Mouse (Mus musculus) liver, embryonic 15.5 days (tissue): Measurements from ENCODE around the gene Cdc6. TPM values are rescaled to one million over a fixed set of nuclear protein-coding genes. Genes with fewer than 3 reads are reported as not detected.

Experiments used
- ATAC-seq: fragments of 200-750 bp; cut with Nextera tagmentation; 2 replicates; pipeline ENCODE4 v1.8.0; 2017; ENCODE audit warnings: moderate number of reproducible peaks, mild to moderate bottlenecking, moderate library complexity; ENCODE audit not compliant: insufficient read depth
- H3K27ac ChIP-seq: fragments of 300-500 bp; sonication (generic); replicated peaks from 2 replicates; pipeline ENCODE4 v1.5.1; 2015; ENCODE audit warnings: mild to moderate bottlenecking, inconsistent platforms
- H3K27me3 ChIP-seq: fragments of 300-500 bp; sonication (generic); 2 replicates; pipeline ENCODE4 v1.6.1; 2015; ENCODE audit warnings: mild to moderate bottlenecking, inconsistent platforms
- H3K36me3 ChIP-seq: fragments of 300-500 bp; sonication (generic); replicated peaks from 2 replicates; pipeline ENCODE4 v1.6.1; 2015; ENCODE audit warnings: moderate library complexity, mild to moderate bottlenecking, inconsistent platforms
- H3K4me1 ChIP-seq: fragments of 300-500 bp; sonication (generic); replicated peaks from 2 replicates; pipeline ENCODE4 v1.6.1; 2015; ENCODE audit warnings: inconsistent platforms
- H3K4me2 ChIP-seq: fragments of 300-500 bp; sonication (generic); 2 replicates; pipeline ENCODE4 v1.6.1; 2015; ENCODE audit warnings: moderate library complexity, mild to moderate bottlenecking, inconsistent platforms
- H3K4me3 ChIP-seq: fragments of 300-500 bp; sonication (generic); replicated peaks from 2 replicates; pipeline ENCODE4 v1.5.1; 2015; ENCODE audit warnings: mild to moderate bottlenecking, inconsistent platforms
- H3K9ac ChIP-seq: fragments of 300-500 bp; sonication (generic); 2 replicates; pipeline ENCODE4 v1.6.1; 2015; ENCODE audit warnings: moderate library complexity, mild to moderate bottlenecking, inconsistent platforms
- H3K9me3 ChIP-seq: fragments of 300-500 bp; sonication (generic); replicated peaks from 2 replicates; pipeline ENCODE4 v1.6.1; 2016; ENCODE audit warnings: inconsistent platforms
- WGBS: fragments of 180-500 bp; shearing (Covaris S2); methylation state at CpG from one replicate; pipeline ENCODE4 v1.1.7; 2015; ENCODE audit warnings: mixed read lengths; ENCODE audit not compliant: insufficient replicate concordance; 5-methylcytosine and 5-hydroxymethylcytosine counted together
- polyA plus RNA-seq: library from polyadenylated mRNA; unstranded; fragments of >200 nt; fragmentation: Nextera tagmentation; extraction: Ambion mirVana; gene quantifications from 2 replicates; pipeline ENCODE4 v1.2.1, GENCODE M21; 2015

Gene Cdc6
- polyA plus RNA-seq: 54.6 and 58.0 TPM in 2 replicates

GRCm38 (mm10) chr11:98907437-98908173, at the start of gene Cdc6:
Gene Cdc6, plus strand, starts transcription at chr11:98907801.
- H3K27me3 ChIP-seq: no peaks in the 10 kb centered on the region
- H3K9me3 ChIP-seq: no peaks in the 10 kb centered on the region
- WGBS: under 1% methylated on average over 49 of the region's 49 CpGs
- peak within 1 kb of the TSS; percentile 93 for H3K27ac ChIP-seq
- H3K9ac ChIP-seq: peak within 1 kb of the TSS; percentile 82
- peak within 1 kb of the TSS; percentile 83 for H3K4me3 ChIP-seq
- peak within 1 kb of the TSS; percentile 93 for H3K4me2 ChIP-seq
- peak; percentile 84 for ATAC-seq
- H3K4me1 ChIP-seq: peaks cover 86% of the 10 kb centered on the region
- peaks cover 41% of the 10 kb centered on the region for H3K36me3 ChIP-seq

DNA sequence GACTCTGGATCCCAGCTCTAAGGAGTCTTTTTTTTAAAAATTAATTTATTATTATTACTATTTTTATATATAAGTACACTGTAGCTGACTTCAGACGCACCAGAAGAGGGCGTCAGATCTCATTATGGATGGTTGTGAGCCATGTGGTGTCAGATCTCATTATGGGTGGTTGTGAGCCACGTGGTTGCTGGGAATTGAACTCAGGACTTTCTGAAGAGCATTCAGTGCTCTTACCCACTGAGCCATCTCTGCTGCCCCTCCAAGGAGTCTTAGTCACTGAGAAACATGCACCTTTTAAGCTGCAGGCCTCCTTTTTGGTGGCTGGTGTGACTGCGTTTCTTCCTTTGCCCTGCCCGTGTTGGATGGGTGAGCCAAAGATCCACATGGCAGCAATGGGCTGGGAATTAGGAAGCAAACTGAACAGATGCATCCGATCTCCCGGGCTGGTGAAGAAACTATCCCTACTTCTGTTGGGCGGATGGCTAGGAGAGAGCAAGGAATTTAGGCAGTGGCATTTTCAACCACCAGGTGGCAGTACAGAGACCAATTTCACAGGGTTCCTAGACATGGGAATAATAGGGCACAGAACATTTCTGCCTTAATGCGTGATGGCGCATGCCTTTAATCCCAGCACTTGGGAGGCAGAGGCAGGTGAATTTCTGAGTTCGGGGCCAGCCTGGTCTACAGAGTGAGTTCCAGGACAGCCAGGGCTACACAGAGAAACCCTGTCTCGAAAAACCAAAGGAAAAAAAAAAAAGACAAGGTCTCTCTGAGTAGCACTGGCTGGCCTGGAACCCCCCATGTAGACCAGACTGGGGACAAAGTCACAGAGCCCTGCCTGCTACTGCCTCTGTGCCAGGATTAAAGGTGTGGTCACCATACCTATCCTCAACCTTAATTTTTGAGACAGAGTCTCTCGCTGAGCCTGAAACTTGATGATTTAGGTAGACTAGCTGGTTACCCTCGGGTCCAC, 48.6 kb upstream of the Cdc6 start:
- Histone ChIP-seq H3K4me1 (peaks cover 19% of the 10 kb centered on the region), H3K4me2 (peak overlapping the region; percentile 47), H3K4me3 (0 out of 2 replicates have a peak overlapping the region, but pooled peaks have one; percentile 4), H3K27me3 (0 out of 2 replicates have a peak, but pooled peaks cover 4% of the 10 kb centered on the region), H3K9ac (no peak overlapping the region), H3K27ac (no peak overlapping the region; the same call in 1 of the 2 replicates), H3K9me3 (no peaks in the 10 kb centered on the region), H3K36me3 (no peaks in the 10 kb centered on the region)
- ATAC-seq: peak; percentile 51
- WGBS: 26% methylated on average over 14 of the region's 14 CpGs

DNA sequence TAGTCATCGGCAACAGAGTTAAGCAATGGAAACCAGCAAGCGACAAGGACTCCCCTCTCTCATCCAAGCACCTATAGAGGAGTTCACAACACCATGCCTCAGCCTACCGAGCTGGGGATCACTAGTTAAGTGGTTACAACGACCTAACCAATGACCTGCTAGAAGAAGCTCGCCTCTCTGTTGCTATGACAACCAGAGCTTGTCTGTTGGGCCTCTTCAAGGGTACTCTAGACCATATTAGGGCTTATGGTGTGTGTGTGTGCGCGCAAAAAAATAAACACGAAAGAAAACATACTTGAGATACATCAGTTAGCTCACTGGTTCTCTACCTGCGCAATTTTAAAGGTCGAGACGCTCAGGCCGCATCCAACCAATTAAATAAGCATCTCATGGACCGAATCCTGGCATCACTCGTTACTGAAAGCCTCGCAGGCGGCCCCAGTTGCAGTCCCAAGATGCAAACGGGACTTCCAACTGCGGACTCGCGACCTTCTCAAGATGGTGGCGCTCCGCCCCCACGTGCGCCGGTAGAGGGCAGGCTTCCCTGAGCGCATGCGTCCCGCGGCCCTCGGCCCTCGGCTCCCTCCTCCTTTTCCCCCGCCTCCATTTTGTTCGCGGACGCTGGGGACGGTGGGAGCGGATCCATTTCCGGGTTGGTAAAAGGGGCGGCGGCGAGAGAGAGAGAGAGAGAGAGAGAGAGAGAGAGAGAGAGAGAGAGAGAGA, 44.4 kb upstream of the Cdc6 start, which contains the start of gene Wipf2:
Gene Wipf2, plus strand, starts transcription at position 611 of the 723 bp plus-strand sequence.
- Histone ChIP-seq H3K36me3 (peaks cover 19% of the 10 kb centered on the region), H3K27ac (peak within 1 kb of the TSS; percentile 78), H3K4me3 (peak within 1 kb of the TSS; percentile 87), H3K4me2 (peak within 1 kb of the TSS; percentile 78), H3K4me1 (peaks cover 30% of the 10 kb centered on the region), H3K9me3 (no peaks in the 10 kb centered on the region), H3K27me3 (0 out of 2 replicates have a peak, but pooled peaks cover 4% of the 10 kb centered on the region), H3K9ac (peak within 1 kb of the TSS; percentile 87)
- peak; percentile 87 for ATAC-seq
- 7% methylated on average over 38 of the region's 41 CpGs for WGBS

DNA sequence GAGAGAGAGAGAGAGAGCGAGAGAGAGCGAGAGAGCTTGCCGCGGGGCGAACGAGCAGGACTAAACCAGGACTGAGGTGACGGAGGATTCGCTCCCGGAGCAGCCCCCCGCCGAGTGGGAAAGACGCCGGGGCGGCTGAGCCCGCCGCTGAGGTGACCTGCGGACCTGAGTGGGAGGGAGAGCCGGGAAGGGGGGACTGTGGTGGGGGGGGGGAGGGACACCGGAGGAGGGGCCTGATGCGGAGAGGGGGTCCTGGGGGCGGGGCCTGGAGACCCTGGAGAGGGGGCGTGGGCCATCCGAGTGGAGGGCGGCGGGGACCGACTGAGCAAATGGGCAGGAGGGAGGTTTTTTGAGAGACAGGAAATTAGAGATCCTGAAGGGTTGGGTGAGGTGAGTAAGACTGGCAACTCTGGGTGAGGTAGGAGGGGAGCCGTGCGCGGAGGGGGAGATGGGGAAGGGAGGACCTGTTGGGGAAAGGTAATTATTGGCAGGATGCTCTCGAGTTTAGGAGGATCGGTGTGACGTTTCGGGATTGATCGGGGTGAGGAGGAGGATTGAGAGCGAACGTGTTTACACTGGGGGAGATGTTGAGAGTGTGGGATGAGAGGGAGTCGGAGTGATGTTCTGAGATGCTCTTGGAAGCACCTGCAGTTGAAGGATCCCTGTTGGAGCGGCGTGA, 43.7 kb upstream of the Cdc6 start:
- Histone ChIP-seq H3K27me3 (0 out of 2 replicates have a peak, but pooled peaks cover 4% of the 10 kb centered on the region), H3K4me3 (peak overlapping the region; percentile 87), H3K4me1 (peaks cover 27% of the 10 kb centered on the region), H3K4me2 (peak overlapping the region; percentile 78), H3K9me3 (no peaks in the 10 kb centered on the region), H3K9ac (peak overlapping the region; percentile 87), H3K36me3 (peaks cover 26% of the 10 kb centered on the region), H3K27ac (peak overlapping the region; percentile 78)
- under 1% methylated on average over 39 of the region's 39 CpGs for WGBS
- ATAC-seq: peak; percentile 55

- 87% methylated on average over 12 of the region's 12 CpGs for WGBS
- no peak for ATAC-seq
- H3K4me3 ChIP-seq: no peak overlapping the region
Observed at GRCm38 (mm10) chr11:98867293-98867692, 40.3 kb upstream of the Cdc6 start.

DNA sequence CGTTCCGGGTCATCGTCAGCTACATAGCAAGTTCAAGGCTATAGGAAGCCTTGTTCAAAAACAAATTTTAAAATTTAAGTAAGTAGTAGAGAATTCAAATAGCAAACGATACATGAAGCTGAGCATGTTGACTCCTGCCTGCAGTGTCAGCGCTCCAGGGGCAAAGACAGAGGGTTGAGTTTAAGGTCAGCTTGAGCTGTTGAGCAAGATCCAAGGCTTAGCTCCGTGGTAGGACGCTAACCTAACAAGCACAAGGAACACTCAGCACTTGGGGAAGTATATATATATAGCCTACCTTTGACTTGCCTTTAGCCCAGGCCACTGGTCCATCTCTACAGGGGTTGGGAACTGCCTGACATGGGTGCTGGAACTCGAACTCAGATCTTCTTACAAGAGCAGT, 37.7 kb upstream of the Cdc6 start:
- Histone ChIP-seq H3K9ac (no peak overlapping the region), H3K27ac (no peak overlapping the region), H3K27me3 (no peaks in the 10 kb centered on the region), H3K9me3 (no peaks in the 10 kb centered on the region), H3K4me3 (no peak overlapping the region), H3K4me2 (no peak overlapping the region), H3K36me3 (peaks cover 56% of the 10 kb centered on the region), H3K4me1 (peaks cover 14% of the 10 kb centered on the region)
- no peak for ATAC-seq
- WGBS: 80% methylated on average over 8 of the region's 8 CpGs

More at GRCm38 (mm10) chr11:98867293-98867692, 40.3 kb upstream of the Cdc6 start:
- Histone ChIP-seq H3K9me3 (no peaks in the 10 kb centered on the region), H3K36me3 (peaks cover 49% of the 10 kb centered on the region), H3K9ac (no peak overlapping the region), H3K4me1 (peaks cover 22% of the 10 kb centered on the region), H3K27ac (no peak overlapping the region), H3K27me3 (no peaks in the 10 kb centered on the region), H3K4me2 (no peak overlapping the region)

DNA sequence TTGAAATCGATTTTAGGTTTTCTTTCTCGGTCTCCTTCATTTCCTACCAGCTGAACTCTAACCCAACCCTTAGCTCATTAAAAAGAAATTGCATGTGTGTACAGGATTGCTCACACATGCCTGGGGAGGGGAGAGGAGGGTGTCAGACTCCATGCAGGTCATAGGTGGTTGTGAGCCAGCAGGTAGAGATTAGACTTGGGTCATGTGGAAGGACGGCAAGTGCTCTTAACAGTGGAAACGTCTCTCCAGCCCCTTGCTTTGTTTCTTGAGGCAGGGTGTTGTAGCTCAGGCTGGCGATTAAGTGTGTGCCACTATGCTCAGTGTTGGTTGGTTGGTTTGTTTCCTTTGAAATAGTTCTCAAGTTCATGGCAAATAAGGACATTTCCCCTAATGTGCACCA, 36.8 kb upstream of the Cdc6 start:
- H3K4me2 ChIP-seq: no peak overlapping the region
- H3K27ac ChIP-seq: no peak overlapping the region
- H3K36me3 ChIP-seq: peaks cover 56% of the 10 kb centered on the region
- no peak overlapping the region for H3K9ac ChIP-seq
- no peak for ATAC-seq
- no peaks in the 10 kb centered on the region for H3K9me3 ChIP-seq
- H3K27me3 ChIP-seq: no peaks in the 10 kb centered on the region
- WGBS: 70% methylated on average over 5 of the region's 5 CpGs
- H3K4me3 ChIP-seq: no peak overlapping the region
- peaks cover 19% of the 10 kb centered on the region for H3K4me1 ChIP-seq

DNA sequence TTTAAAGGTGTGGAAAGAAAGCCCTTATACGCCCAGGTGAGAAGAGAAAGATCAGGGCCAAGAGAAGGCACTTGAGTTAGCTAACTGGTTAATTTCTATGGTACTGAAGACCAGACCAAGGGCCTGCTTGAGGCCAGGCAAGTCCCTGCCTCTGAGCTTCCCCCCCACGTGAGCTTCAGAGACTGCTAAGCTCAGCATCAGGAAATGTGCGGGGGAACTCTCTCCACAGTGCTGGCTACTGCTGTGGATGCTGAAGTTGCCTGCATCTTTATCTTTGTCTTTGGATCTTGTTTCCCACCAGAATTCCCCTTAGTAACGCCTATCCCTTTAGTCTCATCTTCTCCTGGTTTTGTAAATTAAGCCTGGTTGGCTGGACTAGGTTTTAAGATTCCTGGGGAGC, 36.2 kb upstream of the Cdc6 start:
- Histone ChIP-seq H3K27ac (no peak overlapping the region), H3K4me1 (peaks cover 19% of the 10 kb centered on the region), H3K36me3 (peaks cover 55% of the 10 kb centered on the region), H3K9me3 (no peaks in the 10 kb centered on the region), H3K27me3 (no peaks in the 10 kb centered on the region), H3K4me3 (no peak overlapping the region), H3K4me2 (no peak overlapping the region), H3K9ac (no peak overlapping the region)
- 66% methylated on average over 4 of the region's 4 CpGs for WGBS
- no peak for ATAC-seq

DNA sequence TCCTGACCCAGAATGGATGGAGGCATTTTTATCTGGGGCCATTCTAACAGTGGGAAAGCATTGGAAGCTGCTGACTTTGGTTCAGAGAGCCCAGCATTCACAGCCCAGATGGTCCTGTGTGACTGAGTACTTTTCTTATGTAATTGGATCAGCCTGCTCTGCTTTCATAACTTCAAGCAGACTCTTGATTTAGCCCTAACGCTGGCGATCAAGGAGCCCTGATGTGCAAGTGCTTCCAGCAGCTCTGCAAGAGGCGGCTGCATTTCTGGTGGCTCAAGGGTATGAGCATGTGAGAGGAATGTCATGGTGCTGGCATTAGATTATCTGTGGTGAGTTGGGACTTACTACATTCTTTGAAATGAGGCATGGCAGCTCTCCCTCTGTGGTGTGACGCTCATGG, 35.6 kb upstream of the Cdc6 start:
- peaks cover 48% of the 10 kb centered on the region for H3K36me3 ChIP-seq
- WGBS: 85% methylated on average over 4 of the region's 4 CpGs
- H3K4me1 ChIP-seq: peaks cover 25% of the 10 kb centered on the region
- H3K9me3 ChIP-seq: no peaks in the 10 kb centered on the region
- no peak for ATAC-seq
- no peak overlapping the region for H3K27ac ChIP-seq
- no peak overlapping the region for H3K4me2 ChIP-seq
- no peak overlapping the region for H3K9ac ChIP-seq
- H3K27me3 ChIP-seq: no peaks in the 10 kb centered on the region
- H3K4me3 ChIP-seq: no peak overlapping the region

DNA sequence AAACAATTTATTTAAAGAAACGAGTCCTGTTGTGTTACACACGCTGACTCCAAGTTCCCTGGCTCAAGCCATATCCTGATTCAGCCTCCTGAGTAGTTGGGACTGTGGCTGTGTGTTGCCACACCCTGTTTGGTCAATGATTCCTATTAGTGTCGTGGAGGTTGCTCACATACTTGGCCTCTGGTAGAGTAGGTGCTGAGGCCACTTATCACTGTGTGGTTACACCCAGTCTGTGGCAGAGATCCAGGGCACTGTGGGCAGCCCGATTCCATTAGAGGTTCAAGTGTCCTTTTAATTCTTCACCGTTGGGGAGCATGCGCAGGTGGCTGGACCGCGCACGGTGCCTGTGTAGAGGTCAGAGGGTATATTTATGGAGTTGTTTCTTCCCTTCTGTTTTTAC, 33.7 kb upstream of the Cdc6 start:
- Histone ChIP-seq H3K27me3 (no peaks in the 10 kb centered on the region), H3K9me3 (no peaks in the 10 kb centered on the region), H3K4me2 (no peak overlapping the region), H3K9ac (no peak overlapping the region), H3K36me3 (peaks cover 30% of the 10 kb centered on the region), H3K4me3 (no peak overlapping the region), H3K27ac (no peak overlapping the region), H3K4me1 (peaks cover 25% of the 10 kb centered on the region)
- 65% methylated on average over 9 of the region's 9 CpGs for WGBS
- peak; percentile 64 for ATAC-seq
